Mouse (Mus musculus) heart, postnatal 0 days (tissue): ENCODE data around the gene Zfp422. TPM values are rescaled to one million over a fixed set of nuclear protein-coding genes. Genes with fewer than 3 reads are reported as not detected.
A peak's percentile ranks its signal among the peaks of the same experiment; 100 is the strongest.

Experiments
- ATAC-seq: fragments of 200-750 bp; cut with Nextera tagmentation; 2 replicates; pipeline ENCODE4 v1.8.0; 2017; ENCODE audit warnings: low read depth, moderate number of reproducible peaks, moderate library complexity; ENCODE audit not compliant: insufficient read depth
- DNase-seq: peaks from one replicate; pipeline ENCODE4 v3.0.0-alpha.2; 2016; ENCODE audit warnings: low spot score
- H3K27ac ChIP-seq: fragments of 300-500 bp; sonication (generic); 2 replicates; pipeline ENCODE4 v1.5.1; 2014; ENCODE audit warnings: low read depth, mild to moderate bottlenecking
- H3K27me3 ChIP-seq: fragments of 300-500 bp; sonication (generic); 2 replicates; pipeline ENCODE4 v1.6.1; 2014; ENCODE audit warnings: low read length, mixed read lengths; ENCODE audit not compliant: control insufficient read depth, insufficient read depth
- H3K36me3 ChIP-seq: fragments of 300-500 bp; sonication (generic); replicated peaks from 2 replicates; pipeline ENCODE4 v1.6.1; 2014; ENCODE audit warnings: low read length, mixed read lengths; ENCODE audit not compliant: control insufficient read depth, insufficient read depth
- H3K4me1 ChIP-seq: fragments of 300-500 bp; sonication (generic); 2 replicates; pipeline ENCODE4 v1.6.1; 2014; ENCODE audit warnings: antibody characterized with exemption; ENCODE audit not compliant: control insufficient read depth, insufficient read depth
- H3K4me2 ChIP-seq: fragments of 300-500 bp; sonication (generic); 2 replicates; pipeline ENCODE4 v1.6.1; 2014; ENCODE audit warnings: low read depth, mild to moderate bottlenecking, low read length, moderate library complexity
- H3K4me3 ChIP-seq: fragments of 300-500 bp; sonication (generic); 2 replicates; pipeline ENCODE4 v1.5.1; 2014; ENCODE audit warnings: low read depth, low read length
- H3K9ac ChIP-seq: fragments of 300-500 bp; sonication (generic); replicated peaks from 2 replicates; pipeline ENCODE4 v1.6.1; 2014; ENCODE audit warnings: low read depth, low read length, mixed read lengths
- H3K9me3 ChIP-seq: fragments of 300-500 bp; sonication (generic); replicated peaks from 2 replicates; pipeline ENCODE4 v1.6.1; 2016; ENCODE audit warnings: low read length; ENCODE audit not compliant: control insufficient read depth
- CTCF ChIP-seq: IDR thresholded peaks from 2 replicates; pipeline ENCODE4 v1.5.1; 2016; ENCODE audit warnings: antibody characterized with exemption, control low read depth, low read depth
- EP300 ChIP-seq: IDR thresholded peaks from 2 replicates; pipeline ENCODE4 v1.6.1; 2016; ENCODE audit warnings: antibody characterized with exemption, low read depth
- WGBS: fragments of 180-500 bp; shearing (Covaris S2); extraction: QIAGEN DNeasy Blood & Tissue Kit; methylation state at CpG from one replicate; pipeline ENCODE4 v1.1.7; 2014; 5-methylcytosine and 5-hydroxymethylcytosine counted together
- polyA plus RNA-seq: library from polyadenylated mRNA; unstranded; fragments of >200 nt; fragmentation: Nextera tagmentation; extraction: Ambion mirVana; gene quantifications from 2 replicates; pipeline ENCODE4 v1.2.1, GENCODE M21; 2015
- total RNA-seq: library from RNA; depleted of rRNA; stranded (reverse); fragments of >200 nt; gene quantifications from 2 replicates; pipeline ENCODE4 v1.2.3, GENCODE M21; 2014; ENCODE audit warnings: low replicate concordance

Zfp422 gene
- total and polyA plus RNA-seq, 2 experiments from 2014 or later: 29.1 to 50.7 TPM

- Histone ChIP-seq H3K4me1 (peaks cover 50% of the 10 kb centered on the region), H3K27ac (peak overlapping the region; percentile 72), H3K4me2 (no peak overlapping the region), H3K27me3 (no peaks in the 10 kb centered on the region), H3K4me3 (no peak overlapping the region), H3K9ac (no peak overlapping the region), H3K36me3 (peaks cover 9% of the 10 kb centered on the region; the same call in 1 of the 2 replicates), H3K9me3 (no peaks in the 10 kb centered on the region)
- ATAC-seq (peak; percentile 12; the same call in 1 of the 2 replicates), DNase-seq (no peak)
- 47% methylated on average over 12 of the region's 12 CpGs for WGBS
- TF ChIP-seq EP300: peak; percentile 93
- TF ChIP-seq CTCF: no peak
Measured at GRCm38 (mm10) chr6:116647763-116648162, 19.0 kb upstream of the Zfp422 start.

- Histone ChIP-seq H3K4me1 (peaks cover 56% of the 10 kb centered on the region), H3K4me3 (no peak overlapping the region), H3K9ac (no peak overlapping the region), H3K4me2 (no peak overlapping the region), H3K36me3 (no peaks in the 10 kb centered on the region), H3K9me3 (no peaks in the 10 kb centered on the region), H3K27ac (peak overlapping the region; percentile 88), H3K27me3 (no peaks in the 10 kb centered on the region)
- TF ChIP-seq CTCF: no peak
- TF ChIP-seq EP300: peak; percentile 93
- 17% methylated on average over 3 of the region's 3 CpGs for WGBS
- ATAC-seq (peak; percentile 91), DNase-seq (peak; percentile 88)
Measured at GRCm38 (mm10) chr6:116644335-116644734, 15.5 kb upstream of the Zfp422 start.

GRCm38 (mm10) chr6:116643881-116644280 is 15.1 kb upstream of the Zfp422 start:
- no peak overlapping the region for H3K9ac ChIP-seq
- no peaks in the 10 kb centered on the region for H3K27me3 ChIP-seq
- TF ChIP-seq EP300: no peak
- TF ChIP-seq CTCF: no peak
- no peaks in the 10 kb centered on the region for H3K36me3 ChIP-seq
- peaks cover 60% of the 10 kb centered on the region for H3K4me1 ChIP-seq
- DNase-seq (no peak), ATAC-seq (peak; percentile 19; the same call in 1 of the 2 replicates)
- H3K4me3 ChIP-seq: no peak overlapping the region
- no peak overlapping the region for H3K4me2 ChIP-seq
- peak overlapping the region; percentile 88 for H3K27ac ChIP-seq
- no peaks in the 10 kb centered on the region for H3K9me3 ChIP-seq
- WGBS: 50% methylated on average over 4 of the region's 4 CpGs

- no peaks in the 10 kb centered on the region for H3K27me3 ChIP-seq
- H3K4me2 ChIP-seq: no peak overlapping the region
- ATAC-seq (no peak), DNase-seq (no peak)
- H3K9me3 ChIP-seq: no peaks in the 10 kb centered on the region
- H3K36me3 ChIP-seq: no peaks in the 10 kb centered on the region
- TF ChIP-seq EP300: no peak
- TF ChIP-seq CTCF: no peak
- 79% methylated on average over 11 of the region's 11 CpGs for WGBS
- no peak overlapping the region for H3K9ac ChIP-seq
- no peak overlapping the region for H3K4me3 ChIP-seq
- peaks cover 66% of the 10 kb centered on the region for H3K4me1 ChIP-seq
- peak overlapping the region; percentile 88 for H3K27ac ChIP-seq
Measured at GRCm38 (mm10) chr6:116642942-116643341, 14.1 kb upstream of the Zfp422 start.

GRCm38 (mm10) chr6:116639663-116640062 is 10.9 kb upstream of the Zfp422 start:
- TF ChIP-seq CTCF (no peak), EP300 (peak; percentile 80)
- no peak overlapping the region for H3K9ac ChIP-seq
- no peaks in the 10 kb centered on the region for H3K27me3 ChIP-seq
- no peak overlapping the region for H3K4me2 ChIP-seq
- no peaks in the 10 kb centered on the region for H3K9me3 ChIP-seq
- no peaks in the 10 kb centered on the region for H3K36me3 ChIP-seq
- 37% methylated on average over 2 of the region's 2 CpGs for WGBS
- DNase-seq (no peak), ATAC-seq (no peak)
- peaks cover 76% of the 10 kb centered on the region for H3K4me1 ChIP-seq
- H3K27ac ChIP-seq: peak overlapping the region; percentile 77
- H3K4me3 ChIP-seq: no peak overlapping the region

GRCm38 (mm10) chr6:116638871-116639270 is 10.1 kb upstream of the Zfp422 start:
- WGBS: 82% methylated on average over 2 of the region's 2 CpGs
- ATAC-seq (no peak), DNase-seq (no peak)
- TF ChIP-seq CTCF: no peak
- Histone ChIP-seq H3K4me1 (peaks cover 77% of the 10 kb centered on the region), H3K9ac (no peak overlapping the region), H3K4me2 (no peak overlapping the region), H3K4me3 (no peak overlapping the region), H3K27me3 (no peaks in the 10 kb centered on the region), H3K9me3 (no peaks in the 10 kb centered on the region), H3K36me3 (no peaks in the 10 kb centered on the region), H3K27ac (peak overlapping the region; percentile 77)
